ENCODE assay signal across 12 mouse cellular contexts in the genomic region with DNA sequence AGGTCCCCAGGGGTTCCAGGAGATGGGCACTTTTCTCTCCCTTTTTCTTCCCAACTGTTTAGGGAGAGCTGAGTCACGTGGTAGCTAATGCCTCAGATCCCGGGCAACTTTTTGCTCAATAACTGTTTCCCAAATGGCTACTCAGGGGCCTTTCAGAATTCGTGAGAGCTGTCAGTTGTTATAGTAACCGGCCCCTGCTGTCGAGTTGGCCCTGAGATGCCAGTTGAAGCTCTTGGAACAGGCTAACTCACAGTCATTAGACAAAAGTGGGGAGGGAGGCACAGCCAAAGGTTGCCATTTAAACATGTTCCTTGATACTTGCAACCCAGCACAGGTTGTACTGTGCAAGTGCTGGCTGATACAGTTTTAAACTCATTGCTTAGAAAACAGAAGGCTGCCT.
DNase-seq lines count a peak whose midpoint lies in the region; ATAC-seq and TF ChIP-seq lines count a peak whose summit lies in the region.
"Had no signal": no experiment of that assay in that cellular context is flagged by ENCODE, and none has a peak within 500 bp of the region (broad histone marks: within the 10 kb centered on the region; RNA-seq: fewer than 3 reads in every experiment).

No protein-coding gene starts in this region.

- H3K27me3 ChIP-seq in hindbrain, embryonic 13.5 days: no peaks in the 10 kb centered on the region
- H3K27me3 ChIP-seq in midbrain, postnatal 0 days (ENCODE audit: insufficient read depth, low read length): no peaks in the 10 kb centered on the region
- H3K27me3 ChIP-seq in liver, embryonic 12.5 days (replicated peaks): no peaks in the 10 kb centered on the region
- H3K27me3 ChIP-seq: limb, embryonic 12.5 days had no signal

- H3K4me1 ChIP-seq in hindbrain, embryonic 13.5 days (replicated peaks): peaks cover 19% of the 10 kb centered on the region
- no peaks in the 10 kb centered on the region for H3K4me1 ChIP-seq in midbrain, postnatal 0 days (ENCODE audit: insufficient read depth, low read length)
- no peaks in the 10 kb centered on the region for H3K4me1 ChIP-seq in liver, embryonic 12.5 days
- H3K4me1 ChIP-seq: limb, embryonic 12.5 days had no signal

- H3K27ac ChIP-seq in hindbrain, embryonic 13.5 days: peak overlapping the region; percentile 52
- no peak overlapping the region for H3K27ac ChIP-seq in midbrain, postnatal 0 days (ENCODE audit: low read depth, low read length)
- no peak overlapping the region for H3K27ac ChIP-seq in liver, embryonic 12.5 days
- H3K27ac ChIP-seq: heart, embryonic 10.5 days; limb, embryonic 12.5 days had no signal

- intact Hi-C loops in left cerebral cortex, postnatal 25 days (cut with DNase I): no loop called here

- DNase-seq in left cerebral cortex, postnatal 25 days (ENCODE audit: low spot score in 2 of 2): peak; percentile 14 to 42
- DNase-seq in left cerebral cortex, adult 9 months (ENCODE audit: low spot score in 2 of 2): no peak
- peak; percentile 31 for DNase-seq in embryo, embryonic 10.5 days (ENCODE audit: low spot score)
- DNase-seq in midbrain, postnatal 0 days (ENCODE audit: low spot score): peak; percentile 84
- no peak for DNase-seq in lung, postnatal 4 days
- DNase-seq in thymus, adult 18-20 months: no peak
- DNase-seq: kidney, adult 11 months; lung, postnatal 36 days had no signal

- H3K9me3 ChIP-seq in hindbrain, embryonic 13.5 days: no peaks in the 10 kb centered on the region
- H3K9me3 ChIP-seq in midbrain, postnatal 0 days (ENCODE audit: low read length): no peaks in the 10 kb centered on the region
- H3K9me3 ChIP-seq in liver, embryonic 12.5 days (replicated peaks): no peaks in the 10 kb centered on the region
- H3K9me3 ChIP-seq: heart, embryonic 10.5 days; limb, embryonic 12.5 days had no signal

- H3K9ac ChIP-seq in hindbrain, embryonic 13.5 days: no peak overlapping the region
- no peak overlapping the region for H3K9ac ChIP-seq in midbrain, postnatal 0 days (replicated peaks; ENCODE audit: low read length, poor library complexity, severe bottlenecking)
- H3K9ac ChIP-seq in liver, embryonic 12.5 days: no peak overlapping the region
- H3K9ac ChIP-seq: limb, embryonic 12.5 days had no signal

- 20% methylated on average over 5 of the region's 5 CpGs for WGBS in hindbrain, embryonic 13.5 days
- WGBS in midbrain, postnatal 0 days: 11% methylated on average over 5 of the region's 5 CpGs
- 43% methylated on average over 5 of the region's 5 CpGs for WGBS in liver, embryonic 12.5 days (ENCODE audit: insufficient replicate concordance)

- ATAC-seq in hindbrain, embryonic 13.5 days (ENCODE audit: low FRiP score): peak; percentile 58
- peak; percentile 41 for ATAC-seq in midbrain, postnatal 0 days (ENCODE audit: low FRiP score)
- ATAC-seq in liver, embryonic 12.5 days: no peak

- TF ChIP-seq CTCF in midbrain, postnatal 0 days (IDR thresholded peaks at IDR 0.05): no peak

- H3K4me2 ChIP-seq in hindbrain, embryonic 13.5 days: no peak overlapping the region
- no peak overlapping the region for H3K4me2 ChIP-seq in midbrain, postnatal 0 days (ENCODE audit: low read depth, low read length, poor library complexity, severe bottlenecking)
- H3K4me2 ChIP-seq in liver, embryonic 12.5 days: no peak overlapping the region
- H3K4me2 ChIP-seq: limb, embryonic 12.5 days had no signal

- H3K36me3 ChIP-seq in hindbrain, embryonic 13.5 days: 0 out of 2 replicates have a peak, but pooled peaks cover 7% of the 10 kb centered on the region
- H3K36me3 ChIP-seq in midbrain, postnatal 0 days (ENCODE audit: insufficient read depth, low read length): no peaks in the 10 kb centered on the region
- H3K36me3 ChIP-seq in liver, embryonic 12.5 days: no peaks in the 10 kb centered on the region
- H3K36me3 ChIP-seq: heart, embryonic 10.5 days; limb, embryonic 12.5 days had no signal

- no peak overlapping the region for H3K4me3 ChIP-seq in hindbrain, embryonic 13.5 days
- no peak overlapping the region for H3K4me3 ChIP-seq in midbrain, postnatal 0 days (ENCODE audit: low read depth, low read length)
- no peak overlapping the region for H3K4me3 ChIP-seq in liver, embryonic 12.5 days
- H3K4me3 ChIP-seq: heart, embryonic 10.5 days; limb, embryonic 12.5 days had no signal

Comparison
In these comparisons a context has a peak if more than half of its experiments do, and no peak if none do; other contexts are left out.
1. DNase-seq: peak in left cerebral cortex, postnatal 25 days (2 of 2), embryo, embryonic 10.5 days (single experiment) and midbrain, postnatal 0 days (single experiment); none in left cerebral cortex, adult 9 months (0 of 2), lung, postnatal 4 days (0 of 2) and thymus, adult 18-20 months (0 of 2).